Mouse (Mus musculus) heart, adult 9 months (tissue): ENCODE measurements at regions not wholly inside any gene's neighbourhood (a gene's known extent, or its start where the extent isn't known, plus 50 kb on each side); places are given as distances from the start of the nearest gene placed in this dataset.
A peak's percentile ranks its signal among the peaks of the same experiment; 100 is the strongest.

Experiments used
- DNase-seq, 2 experiments: peaks; one replicate each; pipeline ENCODE4 v3.0.0; 2022; ENCODE audit warnings: low spot score in 2 of 2

- no peak for DNase-seq
Observed at GRCm38 (mm10) chr5:118380052-118380421, 135.0 kb downstream of the 2410131K14Rik start.

GRCm38 (mm10) chr5:118380422-118381293 lies 135.6 kb downstream of the 2410131K14Rik start:
- DNase-seq: peak; percentile 48 to 58

- DNase-seq: peak; percentile 68 to 75
Observed at GRCm38 (mm10) chr5:118381294-118381675, 136.3 kb downstream of the 2410131K14Rik start.

GRCm38 (mm10) chr5:118386126-118386525 lies 141.1 kb downstream of the 2410131K14Rik start:
- DNase-seq: peak; percentile 74 to 78

- no peak for DNase-seq
Observed at GRCm38 (mm10) chr5:118388419-118388818, 143.4 kb downstream of the 2410131K14Rik start.

- no peak for DNase-seq
Observed at GRCm38 (mm10) chr5:118390691-118391373, 145.8 kb downstream of the 2410131K14Rik start.

GRCm38 (mm10) chr5:118392932-118393487 lies 148.0 kb downstream of the 2410131K14Rik start:
- no peak for DNase-seq

GRCm38 (mm10) chr5:118394051-118394450 lies 149.0 kb downstream of the 2410131K14Rik start:
- no peak for DNase-seq

- DNase-seq: no peak
Observed at GRCm38 (mm10) chr5:118396004-118396725, 151.1 kb downstream of the 2410131K14Rik start.

GRCm38 (mm10) chr5:118400926-118401325 lies 155.9 kb downstream of the 2410131K14Rik start:
- no peak for DNase-seq

- DNase-seq: no peak
Observed at GRCm38 (mm10) chr5:118404398-118404797, 156.1 kb upstream of the Med13l start.

- no peak for DNase-seq
Observed at GRCm38 (mm10) chr5:118405421-118405820, 155.1 kb upstream of the Med13l start.

GRCm38 (mm10) chr5:118407451-118407850 lies 153.0 kb upstream of the Med13l start:
- no peak for DNase-seq

- no peak for DNase-seq
Observed at GRCm38 (mm10) chr5:118407973-118408372, 152.5 kb upstream of the Med13l start.

GRCm38 (mm10) chr5:118408826-118409225 lies 151.7 kb upstream of the Med13l start:
- DNase-seq: no peak

- peak; percentile 78 to 79 for DNase-seq
Observed at GRCm38 (mm10) chr5:118413428-118414282, 146.8 kb upstream of the Med13l start.

GRCm38 (mm10) chr5:118419344-118420037 lies 141.0 kb upstream of the Med13l start:
- DNase-seq: no peak

GRCm38 (mm10) chr5:118421884-118422821 lies 138.3 kb upstream of the Med13l start:
- no peak for DNase-seq

GRCm38 (mm10) chr5:118424177-118424576 lies 136.3 kb upstream of the Med13l start:
- DNase-seq: no peak
